Mouse (Mus musculus) megakaryocyte-erythroid progenitor cell, adult 5-6 weeks (primary cell): ENCODE data around the gene Ctns. TPM values are rescaled to one million over a fixed set of nuclear protein-coding genes. Genes with fewer than 3 reads are reported as not detected.

Experiments used
- ATAC-seq: replicated peaks from 2 replicates; pipeline ENCODE4 v1.8.0; 2016; ENCODE audit warnings: mild to moderate bottlenecking, inconsistent platforms; ENCODE audit not compliant: severe bottlenecking, poor library complexity, low FRiP score, low TSS enrichment
- total RNA-seq, 2 experiments: library from RNA; stranded (forward) in 1 of 2; stranded (reverse) in 1 of 2; fragments of 200-1000, 215-1000 nt in 1 of 2; fragments of >200 nt in 1 of 2; fragmentation: Nextera tagmentation in 1 of 2; gene quantifications; 2 replicates each; pipeline ENCODE4 v1.2.3; 2014 to 2017

Ctns gene
- total RNA-seq, 2 experiments from 2014 or later: 9.5 to 13.2 TPM

GRCm38 (mm10) chr11:73199230-73199712, 429 bp upstream of the Ctns start, which contains the start of gene Shpk:
Shpk (plus strand) TSS chr11:73199460.
- peak; percentile 96 for ATAC-seq

GRCm38 (mm10) chr11:73198190-73198589, 652 bp downstream of the Ctns start:
- ATAC-seq: peak; percentile 0; the same call in 1 of the 2 replicates

- ATAC-seq: no peak
Observed at GRCm38 (mm10) chr11:73194444-73194843, 4.4 kb downstream of the Ctns start.

GRCm38 (mm10) chr11:73193047-73193446, 5.8 kb downstream of the Ctns start:
- ATAC-seq: no peak

GRCm38 (mm10) chr11:73187231-73187630, 11.6 kb downstream of the Ctns start:
- ATAC-seq: no peak

GRCm38 (mm10) chr11:73185872-73186615, 12.8 kb downstream of the Ctns start:
- ATAC-seq: no peak

- no peak for ATAC-seq
Observed at GRCm38 (mm10) chr11:73177895-73178294, 20.9 kb downstream of the Ctns start.

- ATAC-seq: peak; percentile 29
Observed at GRCm38 (mm10) chr11:73177509-73177875, 21.4 kb downstream of the Ctns start.

- peak; percentile 97 for ATAC-seq
Observed at GRCm38 (mm10) chr11:73176608-73177508, 22.0 kb downstream of the Ctns start, which contains the start of the genes Emc6 and Tax1bp3. Emc6 (minus strand) TSS chr11:73177037. Tax1bp3 (plus strand) TSS chr11:73177083.

- ATAC-seq: no peak
Observed at GRCm38 (mm10) chr11:73176186-73176585, 22.7 kb downstream of the Ctns start.

GRCm38 (mm10) chr11:73175612-73176011, 23.2 kb downstream of the Ctns start:
- no peak for ATAC-seq

- no peak for ATAC-seq
Observed at GRCm38 (mm10) chr11:73172186-73172585, 26.7 kb downstream of the Ctns start.

- peak; percentile 82 for ATAC-seq
Observed at GRCm38 (mm10) chr11:73169231-73169630, 29.6 kb downstream of the Ctns start.

GRCm38 (mm10) chr11:73168576-73168975, 30.3 kb downstream of the Ctns start:
- no peak for ATAC-seq

- ATAC-seq: no peak
Observed at GRCm38 (mm10) chr11:73168071-73168470, 30.8 kb downstream of the Ctns start.

- no peak for ATAC-seq
Observed at GRCm38 (mm10) chr11:73162284-73162683, 36.6 kb downstream of the Ctns start.

GRCm38 (mm10) chr11:73161616-73162015, 37.2 kb downstream of the Ctns start:
- ATAC-seq: no peak

GRCm38 (mm10) chr11:73160811-73161200, 38.0 kb downstream of the Ctns start:
- no peak for ATAC-seq

GRCm38 (mm10) chr11:73159957-73160810, 38.7 kb downstream of the Ctns start, which contains the start of gene P2rx5:
P2rx5 (plus strand) TSS chr11:73160421.
- ATAC-seq: peak; percentile 54; the same call in 1 of the 2 replicates
